Mouse (Mus musculus) midbrain, embryonic 16.5 days (tissue): ENCODE data around the gene Nutf2. TPM values are rescaled to one million over a fixed set of nuclear protein-coding genes. Genes with fewer than 3 reads are reported as not detected.

Source experiments
- ATAC-seq: fragments of 200-750 bp; cut with Nextera tagmentation; 2 replicates; pipeline ENCODE4 v1.8.0; 2017; ENCODE audit warnings: moderate TSS enrichment
- H3K27ac ChIP-seq: fragments of 300-500 bp; sonication (generic); 2 replicates; pipeline ENCODE4 v1.5.1; 2014; ENCODE audit warnings: mild to moderate bottlenecking, low read length, mixed read lengths
- H3K27me3 ChIP-seq: fragments of 300-500 bp; sonication (generic); 2 replicates; pipeline ENCODE4 v1.6.1; 2014; ENCODE audit warnings: low read depth, low read length, mixed read lengths; ENCODE audit not compliant: control insufficient read depth, insufficient read depth
- H3K36me3 ChIP-seq: fragments of 300-500 bp; sonication (generic); 2 replicates; pipeline ENCODE4 v1.6.1; 2014; ENCODE audit warnings: mild to moderate bottlenecking, low read length, moderate library complexity, mixed read lengths; ENCODE audit not compliant: control insufficient read depth, insufficient read depth
- H3K4me1 ChIP-seq: fragments of 300-500 bp; sonication (generic); 2 replicates; pipeline ENCODE4 v1.6.1; 2014; ENCODE audit warnings: mild to moderate bottlenecking, low read length, mixed read lengths; ENCODE audit not compliant: control insufficient read depth, insufficient read depth
- H3K4me2 ChIP-seq: fragments of 300-500 bp; sonication (generic); 2 replicates; pipeline ENCODE4 v1.6.1; 2014; ENCODE audit warnings: mild to moderate bottlenecking, low read length, mixed read lengths
- H3K4me3 ChIP-seq: fragments of 300-500 bp; sonication (generic); 2 replicates; pipeline ENCODE4 v1.5.1; 2014; ENCODE audit warnings: low read depth, mild to moderate bottlenecking, low read length, moderate library complexity, mixed read lengths
- H3K9ac ChIP-seq: fragments of 300-500 bp; sonication (generic); 2 replicates; pipeline ENCODE4 v1.6.1; 2014; ENCODE audit warnings: low read depth, low read length, mixed read lengths
- H3K9me3 ChIP-seq: fragments of 300-500 bp; sonication (generic); replicated peaks from 2 replicates; pipeline ENCODE4 v1.6.1; 2014; ENCODE audit warnings: mild to moderate bottlenecking, low read length, mixed read lengths; ENCODE audit not compliant: control insufficient read depth, poor library complexity, severe bottlenecking
- WGBS: fragments of 180-500 bp; shearing (Covaris S2); extraction: QIAGEN DNeasy Blood & Tissue Kit; methylation state at CpG from one replicate; pipeline ENCODE4 v1.1.7; 2014; 5-methylcytosine and 5-hydroxymethylcytosine counted together
- polyA plus RNA-seq: library from polyadenylated mRNA; unstranded; fragments of >200 nt; fragmentation: Nextera tagmentation; extraction: Ambion mirVana; gene quantifications from 2 replicates; pipeline ENCODE4 v1.2.1, GENCODE M21; 2015

Gene Nutf2
- polyA plus RNA-seq, 1 experiment from 2014 or later, result 153 TPM

GRCm38 (mm10) chr8:105852146-105852729, 8.1 kb upstream of the Nutf2 start:
- Histone ChIP-seq H3K27me3 (no peaks in the 10 kb centered on the region), H3K9ac (no peak overlapping the region), H3K9me3 (no peaks in the 10 kb centered on the region), H3K4me3 (peak overlapping the region; percentile 77; the same call in 1 of the 2 replicates), H3K36me3 (peaks cover 7% of the 10 kb centered on the region), H3K4me2 (0 out of 2 replicates have a peak overlapping the region, but pooled peaks have one; percentile 83), H3K4me1 (peaks cover 26% of the 10 kb centered on the region), H3K27ac (no peak overlapping the region; the same call in 1 of the 2 replicates)
- no peak for ATAC-seq
- WGBS, result 83% methylated on average over 12 of the region's 12 CpGs

- Histone ChIP-seq H3K27me3 (no peaks in the 10 kb centered on the region), H3K9ac (no peak within 1 kb of the TSS), H3K4me2 (0 out of 2 replicates have a peak within 1 kb of the TSS, but pooled peaks have one; percentile 83), H3K9me3 (no peaks in the 10 kb centered on the region), H3K4me1 (peaks cover 35% of the 10 kb centered on the region), H3K4me3 (peak within 1 kb of the TSS; percentile 77; the same call in 1 of the 2 replicates), H3K36me3 (peaks cover 4% of the 10 kb centered on the region; the same call in 1 of the 2 replicates), H3K27ac (no peak within 1 kb of the TSS)
- ATAC-seq, result no peak
- WGBS, result 87% methylated on average over 3 of the region's 3 CpGs
These were observed 7.2 kb upstream of the Nutf2 start, which contains the start of gene Cenpt for GRCm38 (mm10) chr8:105853178-105853577. Gene Cenpt, minus strand, starts transcription at chr8:105853278.

- peak overlapping the region; percentile 66 for H3K4me3 ChIP-seq
- H3K9ac ChIP-seq, result no peak overlapping the region
- peak overlapping the region; percentile 39; the same call in 1 of the 2 replicates for H3K27ac ChIP-seq
- H3K9me3 ChIP-seq, result no peaks in the 10 kb centered on the region
- peaks cover 35% of the 10 kb centered on the region for H3K4me1 ChIP-seq
- ATAC-seq, result peak; percentile 18
- no peaks in the 10 kb centered on the region for H3K27me3 ChIP-seq
- H3K36me3 ChIP-seq, result no peaks in the 10 kb centered on the region
- WGBS, result 25% methylated on average over 8 of the region's 8 CpGs
- peak overlapping the region; percentile 37 for H3K4me2 ChIP-seq
These were observed 6.1 kb upstream of the Nutf2 start for GRCm38 (mm10) chr8:105854303-105854702.

DNA sequence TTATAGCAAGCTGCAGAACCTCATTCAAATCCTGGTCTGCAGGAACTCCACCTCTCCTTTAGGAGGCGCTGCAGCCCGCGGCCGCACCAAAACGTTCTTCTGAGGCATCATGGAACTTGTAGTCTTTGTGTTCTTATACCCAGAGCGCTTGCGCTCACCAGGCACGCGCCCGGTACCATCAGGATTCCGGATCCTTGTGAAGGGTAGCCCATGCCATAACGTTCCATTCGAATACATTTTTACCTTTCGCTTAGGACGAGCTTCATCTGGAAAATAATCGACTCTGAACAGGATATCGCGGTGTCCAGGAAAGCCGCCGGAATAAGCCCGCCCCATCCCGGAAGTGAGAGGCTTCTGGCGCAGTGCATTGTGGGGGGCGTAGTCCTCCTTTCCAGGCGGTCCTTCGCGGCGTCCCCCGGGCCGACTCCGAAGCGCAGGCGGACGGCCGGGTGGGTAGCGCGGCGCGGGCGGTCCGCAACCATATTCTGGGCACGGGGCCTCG, 5.6 kb upstream of the Nutf2 start, which contains the start of gene Thap11:
Gene Thap11, plus strand, starts transcription at position 418 of the 502 bp plus-strand sequence.
- no peaks in the 10 kb centered on the region for H3K36me3 ChIP-seq
- ATAC-seq, result peak; percentile 91
- peak within 1 kb of the TSS; percentile 84 for H3K9ac ChIP-seq
- H3K9me3 ChIP-seq, result no peaks in the 10 kb centered on the region
- peak within 1 kb of the TSS; percentile 84 for H3K27ac ChIP-seq
- peak within 1 kb of the TSS; percentile 99 for H3K4me2 ChIP-seq
- H3K27me3 ChIP-seq, result no peaks in the 10 kb centered on the region
- peaks cover 39% of the 10 kb centered on the region for H3K4me1 ChIP-seq
- WGBS, result under 1% methylated on average over 43 of the region's 43 CpGs
- peak within 1 kb of the TSS; percentile 66 for H3K4me3 ChIP-seq

GRCm38 (mm10) chr8:105855248-105856167, 4.9 kb upstream of the Nutf2 start:
- Histone ChIP-seq H3K9ac (peak overlapping the region; percentile 84), H3K4me1 (peaks cover 39% of the 10 kb centered on the region), H3K4me3 (peak overlapping the region; percentile 66), H3K27me3 (no peaks in the 10 kb centered on the region), H3K4me2 (peak overlapping the region; percentile 99), H3K9me3 (no peaks in the 10 kb centered on the region), H3K36me3 (no peaks in the 10 kb centered on the region), H3K27ac (peak overlapping the region; percentile 84)
- WGBS, result under 1% methylated on average over 66 of the region's 71 CpGs
- ATAC-seq, result peak; percentile 25

GRCm38 (mm10) chr8:105856168-105856835, 4.1 kb upstream of the Nutf2 start:
- H3K4me3 ChIP-seq, result peak overlapping the region; percentile 66
- H3K4me2 ChIP-seq, result peak overlapping the region; percentile 99
- 21% methylated on average over 15 of the region's 15 CpGs for WGBS
- peak overlapping the region; percentile 84 for H3K9ac ChIP-seq
- no peaks in the 10 kb centered on the region for H3K36me3 ChIP-seq
- H3K4me1 ChIP-seq, result peaks cover 37% of the 10 kb centered on the region
- no peaks in the 10 kb centered on the region for H3K9me3 ChIP-seq
- no peaks in the 10 kb centered on the region for H3K27me3 ChIP-seq
- ATAC-seq, result no peak
- H3K27ac ChIP-seq, result peak overlapping the region; percentile 84

- 85% methylated on average over 5 of the region's 5 CpGs for WGBS
- no peak overlapping the region for H3K27ac ChIP-seq
- ATAC-seq, result no peak
- H3K27me3 ChIP-seq, result no peaks in the 10 kb centered on the region
- no peaks in the 10 kb centered on the region for H3K36me3 ChIP-seq
- H3K9me3 ChIP-seq, result no peaks in the 10 kb centered on the region
- peaks cover 51% of the 10 kb centered on the region for H3K4me1 ChIP-seq
- no peak overlapping the region for H3K9ac ChIP-seq
- H3K4me3 ChIP-seq, result no peak overlapping the region
- H3K4me2 ChIP-seq, result no peak overlapping the region
These were observed 1.9 kb upstream of the Nutf2 start for GRCm38 (mm10) chr8:105858495-105858894.

DNA sequence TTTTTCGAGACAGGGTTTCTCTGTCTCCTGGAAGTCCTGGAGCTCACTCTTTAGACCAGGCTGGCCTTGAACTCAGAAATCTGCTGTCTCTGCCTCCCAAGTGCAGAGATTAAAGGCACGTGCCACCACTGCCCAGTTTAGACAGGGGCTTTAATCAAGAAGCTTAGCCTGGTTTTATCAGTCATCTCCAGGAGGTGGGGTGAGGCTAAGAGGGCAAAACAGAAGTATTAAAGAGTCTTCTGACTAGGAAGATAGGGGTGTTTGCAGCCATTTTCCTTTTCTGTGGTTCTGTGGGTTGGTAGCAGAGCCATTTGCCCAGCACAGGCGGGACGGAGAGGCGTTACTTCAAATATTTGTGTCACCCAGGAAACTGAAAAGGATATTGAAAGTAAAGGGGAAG, 1.1 kb upstream of the Nutf2 start:
- Histone ChIP-seq H3K27me3 (no peaks in the 10 kb centered on the region), H3K36me3 (no peaks in the 10 kb centered on the region), H3K9ac (no peak overlapping the region), H3K9me3 (no peaks in the 10 kb centered on the region), H3K4me1 (peaks cover 58% of the 10 kb centered on the region), H3K4me2 (no peak overlapping the region; the same call in 1 of the 2 replicates), H3K27ac (no peak overlapping the region; the same call in 1 of the 2 replicates), H3K4me3 (no peak overlapping the region)
- no peak for ATAC-seq
- WGBS, result 75% methylated on average over 5 of the region's 5 CpGs
